Mouse (Mus musculus) layer of hippocampus, adult 8-10 months (tissue): ENCODE measurements around the gene Tubgcp2. TPM values are rescaled to one million over a fixed set of nuclear protein-coding genes. Genes with fewer than 3 reads are reported as not detected.

Experiments
- DNase-seq, 2 experiments: peaks; one replicate each; pipeline ENCODE4 v3.0.0; 2022; ENCODE audit warnings: low spot score in 2 of 2
- total RNA-seq, 4 experiments: library from RNA; stranded (reverse); gene quantifications; 2 replicates each; pipeline ENCODE4 v1.2.4; 2022

Tubgcp2 gene
- 10 to 100 TPM; 36.0 to 39.0 (median 36.7) TPM for total RNA-seq

DNA sequence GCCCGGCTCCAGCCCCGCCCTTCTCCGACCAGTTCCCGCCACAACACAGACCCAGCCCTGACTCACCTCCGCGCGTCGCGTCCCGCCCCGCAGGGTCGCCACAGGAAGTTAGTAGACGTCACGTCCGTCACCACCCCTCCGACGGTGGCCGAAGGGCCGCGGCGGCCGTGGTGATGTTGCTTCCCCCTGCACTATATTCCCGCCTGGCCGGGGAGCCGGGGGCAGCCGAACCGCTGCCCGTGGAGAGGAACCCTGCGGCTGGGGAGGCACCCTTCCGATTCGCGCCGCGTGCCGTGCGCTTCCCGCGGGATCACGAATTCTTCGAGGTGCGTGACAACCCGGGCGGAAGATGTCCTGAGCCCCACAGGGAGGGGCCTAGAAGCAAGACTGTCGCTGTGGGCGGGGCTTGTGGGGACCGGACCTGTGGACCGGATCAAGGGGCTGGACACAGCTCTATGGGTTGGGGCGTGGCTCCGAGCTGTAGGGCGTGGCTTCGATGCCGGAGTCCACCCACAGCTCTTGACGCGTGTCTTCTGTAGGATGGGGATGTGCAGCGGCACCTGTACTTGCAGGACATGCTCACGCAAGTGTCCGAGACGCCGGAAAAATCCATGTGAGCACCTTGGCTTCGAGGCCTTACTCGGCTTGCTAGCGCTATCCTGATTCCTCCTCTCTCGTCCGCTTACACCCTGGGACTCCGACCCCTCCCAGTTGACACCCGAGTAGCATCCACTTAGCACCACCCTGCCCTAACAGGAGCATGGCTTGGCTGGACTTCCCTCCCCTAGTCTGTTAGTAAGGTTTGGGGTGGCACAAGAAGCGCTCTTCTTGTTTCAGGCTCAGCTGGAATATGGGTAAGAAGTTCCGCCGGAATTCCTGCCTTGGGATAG, at the start of gene Tubgcp2, which contains the start of gene Zfp511:
TSS of gene Tubgcp2 (minus strand) at position 389 of the 890 bp plus-strand sequence.
TSS of gene Zfp511 (plus strand) at position 111 of the 890 bp plus-strand sequence.
- peak; percentile 89 to 91 for DNase-seq

DNA sequence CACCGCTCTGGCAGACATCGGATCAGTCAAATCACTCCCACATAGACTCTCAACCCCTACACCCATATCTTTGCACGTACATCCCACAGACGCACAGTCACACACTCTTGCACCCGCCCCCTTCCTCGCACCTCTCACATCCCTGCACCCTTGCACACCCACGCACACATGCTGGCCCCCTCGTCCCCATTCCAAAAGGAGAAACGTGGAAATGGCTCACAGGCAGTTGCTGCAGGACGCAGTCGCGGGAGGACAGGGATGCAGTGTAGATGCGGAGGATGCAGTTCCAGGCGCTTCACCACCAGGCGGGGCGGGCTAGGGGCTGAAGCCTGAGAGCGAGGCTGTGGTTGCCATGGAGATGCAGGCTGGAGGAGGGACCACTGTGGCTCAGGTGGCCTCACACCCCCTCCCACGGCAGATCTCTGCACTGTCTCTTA, 45.8 kb upstream of the Tubgcp2 start, which contains the start of gene Caly:
TSS of gene Caly (minus strand) at position 307 of the 437 bp plus-strand sequence.
- peak; percentile 89 to 93 for DNase-seq

DNA sequence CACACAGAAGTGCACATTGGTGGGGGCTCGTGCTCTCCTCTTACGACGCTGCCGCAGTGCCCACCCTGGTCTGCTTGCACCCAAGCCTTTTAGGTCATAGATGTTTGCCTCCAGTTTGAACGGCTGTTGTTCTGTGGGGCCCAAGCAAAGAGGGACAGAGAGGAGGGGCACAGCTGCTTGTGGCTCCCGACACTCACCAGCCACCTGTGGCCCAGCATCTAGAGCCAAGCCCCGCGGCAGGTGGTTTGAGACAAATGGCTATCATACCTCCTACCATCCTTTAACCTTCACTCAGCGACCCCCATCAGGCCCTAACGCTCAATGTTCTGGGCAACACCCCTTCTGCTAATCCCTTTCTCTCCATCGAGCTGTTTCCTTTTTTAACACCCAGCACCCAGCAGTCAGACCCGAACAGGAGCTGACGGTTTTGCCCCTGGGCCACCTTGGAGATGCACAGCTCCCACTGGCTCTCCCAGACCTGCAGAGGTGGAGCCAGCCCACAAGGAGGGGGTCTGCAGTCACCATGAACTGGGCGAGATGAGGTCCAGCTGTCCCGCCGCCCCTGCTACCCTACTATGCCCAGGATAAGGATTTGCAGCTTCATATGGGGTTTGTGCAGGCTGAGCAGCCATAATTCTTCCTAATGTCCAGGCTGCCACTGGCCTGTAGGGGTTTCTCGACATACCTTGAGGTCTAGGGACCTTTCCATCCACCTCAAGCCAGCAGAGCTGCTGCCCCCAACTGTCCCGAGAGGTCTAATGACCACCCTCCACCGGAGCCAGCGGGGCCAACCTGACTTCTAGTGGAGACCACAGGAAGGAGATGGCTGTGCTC, 45.2 kb upstream of the Tubgcp2 start:
- DNase-seq = peak; percentile 43 to 45

DNA sequence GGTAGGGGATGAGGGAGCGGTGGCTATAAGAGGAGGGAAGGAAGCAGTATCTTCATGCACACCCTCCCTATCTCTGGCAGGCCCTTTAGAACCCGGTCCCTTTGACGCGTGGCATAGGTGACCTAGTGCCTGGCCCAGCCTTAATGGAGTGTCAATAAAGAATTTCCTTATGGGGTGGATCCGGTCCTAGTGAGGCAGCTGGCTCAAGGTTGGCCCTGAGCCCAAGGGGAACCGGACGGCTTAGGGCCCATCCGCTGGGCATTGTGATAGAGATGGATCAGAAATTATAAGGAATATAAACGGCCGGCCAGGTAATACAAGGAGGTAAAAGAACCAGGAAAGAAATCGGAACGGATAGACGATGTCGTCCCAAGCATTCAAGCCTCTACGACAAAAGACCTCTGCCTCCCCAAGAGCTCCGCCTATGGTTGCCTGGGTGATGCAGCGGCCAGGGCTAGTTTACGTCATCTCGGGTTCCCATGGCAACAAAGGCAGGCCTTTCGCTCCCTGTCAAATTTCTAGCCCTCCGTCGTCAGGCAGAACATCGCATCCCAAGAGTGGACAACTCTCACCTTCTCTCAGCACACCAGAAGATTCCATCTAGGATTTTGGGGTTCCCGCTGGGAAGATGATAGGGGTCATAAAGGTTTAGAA, 44.2 kb upstream of the Tubgcp2 start:
- peak; percentile 90 to 92 for DNase-seq

DNA sequence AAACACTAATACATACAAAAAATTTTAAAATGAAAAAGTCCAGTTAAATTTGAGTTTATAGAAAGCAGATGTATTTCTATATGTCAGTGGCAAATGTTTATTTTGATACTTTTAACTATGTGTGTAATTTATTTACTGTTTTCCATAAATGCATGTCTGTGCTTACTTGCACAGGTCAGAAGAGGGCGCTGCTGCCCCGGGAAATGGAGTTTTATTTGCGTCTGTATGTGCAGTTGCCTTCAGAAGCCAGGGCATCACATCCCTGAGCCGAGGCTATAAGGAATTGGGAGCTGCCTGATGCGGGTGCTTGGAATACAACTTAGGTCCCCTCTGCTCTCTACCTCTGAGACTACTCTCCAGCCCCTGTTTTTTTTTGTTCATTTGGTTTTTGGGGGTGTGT, 42.2 kb upstream of the Tubgcp2 start:
- peak in 1 of 2 experiments; percentile 80 for DNase-seq

DNA sequence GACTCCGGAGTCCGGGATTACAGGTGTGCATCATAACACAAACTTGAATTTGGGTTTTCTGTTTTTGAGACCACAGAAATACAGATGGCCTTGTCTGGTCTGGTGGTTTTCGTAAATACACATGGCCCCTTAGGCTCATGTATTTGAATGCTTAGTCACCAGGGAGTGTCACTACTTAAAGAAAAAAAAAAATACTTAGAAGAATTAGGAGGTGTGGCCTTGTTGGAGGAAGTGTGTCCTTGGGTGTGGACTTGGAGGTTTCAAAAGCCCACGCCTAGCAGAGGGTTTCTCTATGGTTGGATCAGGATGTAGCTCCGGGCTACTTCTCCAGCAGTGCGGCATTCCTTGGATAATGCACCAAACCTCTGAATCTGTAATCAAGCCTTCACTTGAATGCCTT, 41.2 kb upstream of the Tubgcp2 start:
- DNase-seq = no peak

GRCm38 (mm10) chr7:140070042-140070711, 33.7 kb upstream of the Tubgcp2 start:
- DNase-seq = no peak

GRCm38 (mm10) chr7:140067397-140067796, 30.9 kb upstream of the Tubgcp2 start:
- DNase-seq = no peak

- DNase-seq = peak; percentile 60 to 83
Observed at GRCm38 (mm10) chr7:140063092-140063491, 26.6 kb upstream of the Tubgcp2 start.

DNA sequence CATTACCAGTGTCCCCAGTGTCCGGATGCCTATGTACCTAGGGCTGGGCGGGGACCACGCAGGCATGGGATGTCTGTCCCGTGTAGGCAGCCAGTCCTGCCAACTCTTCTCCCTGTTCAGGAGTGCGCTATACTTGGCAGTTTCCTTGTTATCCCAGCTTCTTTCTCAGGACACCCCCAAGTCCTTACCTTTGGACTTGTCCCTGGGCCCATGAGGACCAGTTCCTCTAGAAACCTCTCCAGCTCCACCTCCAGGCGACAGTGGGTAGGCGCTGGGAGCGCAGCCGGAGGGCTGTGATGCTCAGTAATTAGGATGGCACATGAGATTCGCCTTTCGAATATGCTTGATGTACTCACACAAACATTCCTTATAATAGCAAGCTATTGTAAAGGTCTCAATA, 25.8 kb upstream of the Tubgcp2 start:
- no peak for DNase-seq

- DNase-seq = no peak
Observed at GRCm38 (mm10) chr7:140061832-140062130, 25.3 kb upstream of the Tubgcp2 start.

DNA sequence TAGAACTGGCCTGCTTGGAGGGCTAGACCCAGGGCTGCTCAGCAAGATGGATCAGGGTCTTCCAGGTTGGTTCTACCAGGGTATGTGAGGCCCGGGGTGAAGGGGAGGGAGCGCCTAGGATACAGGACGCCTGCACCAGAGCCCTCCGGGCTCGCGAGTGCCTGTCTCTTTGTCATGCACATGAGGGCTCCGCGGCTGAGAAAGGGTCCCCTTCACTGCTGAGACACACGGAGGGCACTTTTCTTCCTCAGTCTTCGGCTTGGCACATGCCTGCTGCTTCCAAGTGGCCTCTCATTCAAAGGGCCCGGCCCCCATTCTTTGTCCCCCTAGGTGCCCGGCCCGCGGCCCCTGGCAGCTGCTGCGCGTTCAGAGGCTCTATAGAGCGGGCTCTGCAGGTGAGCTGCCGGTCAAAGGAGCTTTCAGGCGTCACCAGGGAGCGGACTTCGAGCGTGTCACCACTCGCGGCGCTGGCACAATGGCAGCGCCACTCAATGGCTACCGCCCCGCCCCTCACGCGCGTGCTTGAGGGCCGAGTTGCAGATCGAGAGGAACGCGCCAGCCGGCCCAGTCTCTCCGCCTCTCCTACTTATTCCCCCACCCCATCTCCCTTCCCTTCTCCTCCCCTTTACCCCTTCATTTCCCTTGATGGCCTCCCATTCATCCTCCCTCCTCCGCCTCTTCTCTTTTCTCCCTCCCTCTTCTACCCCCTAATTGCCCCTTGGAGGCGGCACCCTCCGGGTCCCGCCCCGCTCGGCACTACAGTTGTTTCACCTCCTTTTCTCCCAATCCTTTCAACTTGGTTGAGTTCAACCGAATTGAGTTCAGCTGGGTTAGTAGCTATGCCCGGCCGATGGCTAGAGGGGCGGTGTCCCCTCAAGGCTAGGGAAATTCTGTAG, 24.7 kb upstream of the Tubgcp2 start:
- no peak for DNase-seq

DNA sequence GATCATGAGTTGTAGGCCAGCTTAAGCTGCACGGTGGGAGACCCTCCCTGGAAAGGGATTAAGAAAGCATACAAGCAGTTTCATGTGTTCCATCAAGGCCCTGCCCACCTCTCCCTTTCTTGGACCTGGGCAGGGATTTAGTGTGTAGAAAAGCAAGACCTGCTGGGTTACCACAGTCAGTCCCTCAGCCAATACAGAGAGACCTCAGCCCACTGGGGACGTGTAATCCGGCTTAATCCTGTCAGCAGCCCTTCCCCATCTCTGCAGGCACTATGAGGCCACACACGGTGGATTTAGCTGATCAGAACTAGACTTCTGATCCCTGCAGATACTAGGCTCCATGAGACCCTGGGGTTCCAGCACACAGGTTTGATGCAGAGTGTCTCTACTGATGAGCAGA, 23.1 kb upstream of the Tubgcp2 start:
- DNase-seq = no peak

- DNase-seq = no peak
Observed at GRCm38 (mm10) chr7:140058528-140058927, 22.1 kb upstream of the Tubgcp2 start.

- DNase-seq = no peak
Observed at GRCm38 (mm10) chr7:140057413-140058407, 21.2 kb upstream of the Tubgcp2 start.

GRCm38 (mm10) chr7:140054124-140054523, 17.7 kb upstream of the Tubgcp2 start:
- DNase-seq = peak; percentile 32 to 47

GRCm38 (mm10) chr7:140049115-140049689, 12.7 kb upstream of the Tubgcp2 start:
- no peak for DNase-seq

DNA sequence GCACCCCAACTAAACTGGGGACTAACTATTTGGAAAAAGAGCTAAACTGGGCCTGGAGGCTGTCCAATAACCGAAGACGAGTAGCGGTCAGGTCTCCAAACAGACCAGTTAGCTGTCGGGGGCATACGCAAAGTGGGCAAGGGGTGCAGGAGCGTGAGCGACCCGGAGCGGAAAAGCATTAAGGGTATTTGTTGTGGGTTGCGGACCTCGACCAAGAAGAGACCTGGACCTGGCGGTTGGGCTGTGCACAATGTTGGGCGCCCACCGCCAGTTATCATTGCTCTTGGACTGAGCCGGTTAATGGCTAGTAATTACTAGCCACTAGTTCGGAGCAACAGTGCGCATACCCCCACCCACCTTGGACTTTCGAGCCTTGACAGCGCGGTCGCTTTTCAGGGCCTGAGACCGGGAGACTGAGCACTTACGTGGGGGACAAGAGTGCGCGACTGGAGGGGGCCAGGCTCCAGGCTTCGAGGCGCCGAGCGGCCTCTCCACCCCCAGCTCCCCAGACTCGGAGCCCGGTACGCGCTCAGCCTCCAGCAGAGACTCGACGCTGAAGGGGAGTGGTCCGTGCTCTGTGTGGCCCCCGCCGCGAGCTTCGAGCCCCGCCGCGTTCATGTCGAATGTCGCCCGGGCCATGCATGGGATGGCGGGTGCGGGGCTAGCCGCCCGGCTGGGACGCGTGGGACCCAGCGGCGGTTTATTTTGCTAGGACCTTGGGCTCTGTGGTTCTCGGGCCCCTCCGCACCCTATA, 12.1 kb upstream of the Tubgcp2 start, which contains the start of gene Msx3:
TSS of gene Msx3 (minus strand) at position 729 of the 754 bp plus-strand sequence.
- DNase-seq = no peak
